Comparison of ENCODE assay signal across 8 mouse cellular contexts in the genomic region with DNA sequence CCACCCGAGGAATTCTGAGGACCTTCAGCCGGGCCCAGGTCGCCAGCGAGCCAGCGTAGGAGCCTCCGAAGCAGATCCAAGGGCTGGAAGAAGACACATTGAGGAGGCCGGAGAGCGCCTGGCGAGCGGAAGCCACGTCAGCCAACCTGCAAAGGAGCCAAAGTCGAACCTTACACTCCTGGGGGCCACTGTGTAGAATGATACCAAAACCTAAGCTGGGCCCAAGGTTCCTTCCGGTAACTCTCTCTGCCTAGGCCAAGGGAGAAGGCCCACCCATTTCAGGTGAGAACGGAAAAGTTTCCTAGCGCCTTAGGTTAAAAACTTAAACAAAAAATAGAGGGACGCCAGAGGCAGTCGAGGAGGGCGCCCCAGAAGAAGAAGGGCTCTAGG. TPM values are rescaled to one million over a fixed set of nuclear protein-coding genes. Genes with fewer than 3 reads are reported as not detected.
DNase-seq lines count a peak whose midpoint lies in the region; ATAC-seq and TF ChIP-seq lines count a peak whose summit lies in the region.

No protein-coding gene starts in this region.

- H3K4me3 ChIP-seq in layer of hippocampus, adult 2 months, result peak overlapping the region; percentile 41; the same call in 1 of the 2 replicates
- peak overlapping the region; percentile 56 for H3K4me3 ChIP-seq in embryonic facial prominence, embryonic 15.5 days (replicated peaks)
- peak overlapping the region; percentile 50 for H3K4me3 ChIP-seq in intestine, postnatal 0 days (ENCODE audit: low read depth, low read length)
- peak overlapping the region; percentile 44 for H3K4me3 ChIP-seq in neural tube, embryonic 11.5 days (ENCODE audit: low read depth, low read length)

- H3K27ac ChIP-seq in layer of hippocampus, adult 2 months, result no peak overlapping the region
- H3K27ac ChIP-seq in embryonic facial prominence, embryonic 15.5 days (replicated peaks), result no peak overlapping the region
- no peak overlapping the region for H3K27ac ChIP-seq in intestine, postnatal 0 days (ENCODE audit: low read depth, low read length)
- no peak overlapping the region for H3K27ac ChIP-seq in neural tube, embryonic 11.5 days (ENCODE audit: low read depth, low read length)

- no peak for DNase-seq in layer of hippocampus, adult 2 months (ENCODE audit: low spot score in 2 of 2)
- no peak for DNase-seq in layer of hippocampus, postnatal 14 days (ENCODE audit: low spot score in 2 of 2)
- DNase-seq in neural tube, embryonic 11.5 days (ENCODE audit: low spot score), result no peak
- no peak for DNase-seq in cerebellum, postnatal 25 days
- DNase-seq in layer of hippocampus, postnatal 25 days (ENCODE audit: extremely low spot score in 1 of 2, low spot score in 1 of 2), result no peak
- DNase-seq in testis, postnatal 10 days (ENCODE audit: low spot score), result no peak

- WGBS in embryonic facial prominence, embryonic 15.5 days, result 3% methylated on average over 18 of the region's 18 CpGs
- 11% methylated on average over 18 of the region's 18 CpGs for WGBS in intestine, postnatal 0 days
- WGBS in neural tube, embryonic 11.5 days, result 1% methylated on average over 18 of the region's 18 CpGs

- H3K9ac ChIP-seq in embryonic facial prominence, embryonic 15.5 days, result no peak overlapping the region
- no peak overlapping the region; the same call in 1 of the 2 replicates for H3K9ac ChIP-seq in intestine, postnatal 0 days (ENCODE audit: low read depth, low read length)
- no peak overlapping the region for H3K9ac ChIP-seq in neural tube, embryonic 11.5 days (ENCODE audit: low read length)

- no peak for ATAC-seq in embryonic facial prominence, embryonic 15.5 days (ENCODE audit: insufficient number of reproducible peaks, low FRiP score, low TSS enrichment, low read depth)
- ATAC-seq in intestine, postnatal 0 days, result no peak
- ATAC-seq in neural tube, embryonic 11.5 days (ENCODE audit: insufficient read depth, low FRiP score, low TSS enrichment), result no peak

- no peaks in the 10 kb centered on the region for H3K36me3 ChIP-seq in embryonic facial prominence, embryonic 15.5 days
- no peaks in the 10 kb centered on the region for H3K36me3 ChIP-seq in intestine, postnatal 0 days (ENCODE audit: control insufficient read depth, insufficient read depth)
- no peaks in the 10 kb centered on the region for H3K36me3 ChIP-seq in neural tube, embryonic 11.5 days (ENCODE audit: control insufficient read depth, insufficient read depth, low read length)

- H3K4me2 ChIP-seq in embryonic facial prominence, embryonic 15.5 days (replicated peaks), result peak overlapping the region; percentile 99
- peak overlapping the region; percentile 98 for H3K4me2 ChIP-seq in intestine, postnatal 0 days (replicated peaks; ENCODE audit: low read depth)
- peak overlapping the region; percentile 79 for H3K4me2 ChIP-seq in neural tube, embryonic 11.5 days (ENCODE audit: low read depth)

- peaks cover 21% of the 10 kb centered on the region for H3K4me1 ChIP-seq in embryonic facial prominence, embryonic 15.5 days
- no peaks in the 10 kb centered on the region for H3K4me1 ChIP-seq in intestine, postnatal 0 days (replicated peaks; ENCODE audit: control insufficient read depth, insufficient read depth, low read length)
- H3K4me1 ChIP-seq in neural tube, embryonic 11.5 days (ENCODE audit: control insufficient read depth, insufficient read depth, low read length), result peaks cover 14% of the 10 kb centered on the region

- no peaks in the 10 kb centered on the region for H3K9me3 ChIP-seq in embryonic facial prominence, embryonic 15.5 days (replicated peaks)
- no peaks in the 10 kb centered on the region for H3K9me3 ChIP-seq in intestine, postnatal 0 days (ENCODE audit: control insufficient read depth)
- H3K9me3 ChIP-seq in neural tube, embryonic 11.5 days (ENCODE audit: control insufficient read depth, low read length), result no peaks in the 10 kb centered on the region

- peaks cover 93% of the 10 kb centered on the region for H3K27me3 ChIP-seq in embryonic facial prominence, embryonic 15.5 days
- H3K27me3 ChIP-seq in intestine, postnatal 0 days (replicated peaks; ENCODE audit: control insufficient read depth, insufficient read depth, low read length), result peaks cover 87% of the 10 kb centered on the region
- peaks cover 93% of the 10 kb centered on the region for H3K27me3 ChIP-seq in neural tube, embryonic 11.5 days (ENCODE audit: control insufficient read depth, insufficient read depth, low read length)

- no peak for TF ChIP-seq CTCF in layer of hippocampus, adult 2 months (conservative IDR thresholded peaks at IDR 0.05)
- TF ChIP-seq CTCF in intestine, postnatal 0 days (IDR thresholded peaks at IDR 0.05; ENCODE audit: low read depth), result no peak

RNA-seq across cellular contexts. Expression of gene Prss16, which starts 2.4 kb away (rescaled TPM):
- total RNA-seq in layer of hippocampus, adult 2 months (2021), result under 1 TPM; 0.32 to 0.51 TPM
- under 1 TPM in 1 of 2 experiments, not detected in 1; 0.46 TPM for total RNA-seq in layer of hippocampus, postnatal 14 days (2021)
- 1.2 and 1.8 TPM in 2 replicates for polyA plus RNA-seq in embryonic facial prominence, embryonic 15.5 days (2015; fragmentation: Nextera tagmentation; extraction: Ambion mirVana)
- 4.0 and 4.1 TPM in 2 replicates for polyA plus RNA-seq in intestine, postnatal 0 days (2015; fragmentation: Nextera tagmentation; extraction: Ambion mirVana)
- 0.21 and 0.27 TPM in 2 replicates for polyA plus RNA-seq in neural tube, embryonic 11.5 days (2014; fragmentation: Nextera tagmentation; extraction: Ambion mirVana)
- total RNA-seq in layer of hippocampus, postnatal 25 days (2021), result under 1 TPM; 0.42 to 0.57 TPM

RNA-seq across cellular contexts. Expression of gene Pom121l2, which starts 26.1 kb away (rescaled TPM):
- under 1 TPM in 1 of 2 experiments, not detected in 1; 0.18 TPM for total RNA-seq in layer of hippocampus, adult 2 months (2021)
- under 1 TPM in 1 of 2 experiments, not detected in 1; 0.19 TPM for total RNA-seq in layer of hippocampus, postnatal 14 days (2021)
- polyA plus RNA-seq in embryonic facial prominence, embryonic 15.5 days (2015; fragmentation: Nextera tagmentation; extraction: Ambion mirVana), result 0.29 TPM in 2 replicates
- polyA plus RNA-seq in intestine, postnatal 0 days (2015; fragmentation: Nextera tagmentation; extraction: Ambion mirVana), result not detected in 2 replicates
- polyA plus RNA-seq in neural tube, embryonic 11.5 days (2014; fragmentation: Nextera tagmentation; extraction: Ambion mirVana), result 0.16 and 0.19 TPM in 2 replicates
- total RNA-seq in layer of hippocampus, postnatal 25 days (2021), result not detected

RNA-seq across cellular contexts. Expression of gene Hist1h2ah, which starts 28.3 kb away (rescaled TPM):
- 10 to 100 TPM; 12.5 to 17.0 TPM for total RNA-seq in layer of hippocampus, adult 2 months (2021)
- 10 to 100 TPM; 60.0 to 62.5 TPM for total RNA-seq in layer of hippocampus, postnatal 14 days (2021)
- polyA plus RNA-seq in embryonic facial prominence, embryonic 15.5 days (2015; fragmentation: Nextera tagmentation; extraction: Ambion mirVana), result 2.8 and 17.2 TPM in 2 replicates
- polyA plus RNA-seq in intestine, postnatal 0 days (2015; fragmentation: Nextera tagmentation; extraction: Ambion mirVana), result 3.4 and 5.3 TPM in 2 replicates
- polyA plus RNA-seq in neural tube, embryonic 11.5 days (2014; fragmentation: Nextera tagmentation; extraction: Ambion mirVana), result 6.6 and 16.2 TPM in 2 replicates
- total RNA-seq in layer of hippocampus, postnatal 25 days (2021), result 10 to 100 TPM; 22.3 to 38.6 TPM

RNA-seq across cellular contexts. Expression of gene Hist1h2bk, which starts 28.6 kb away (rescaled TPM):
- total RNA-seq in layer of hippocampus, adult 2 months (2021), result 10 to 100 TPM; 23.5 to 24.4 TPM
- 10 to 100 TPM; 22.2 to 42.1 TPM for total RNA-seq in layer of hippocampus, postnatal 14 days (2021)
- polyA plus RNA-seq in embryonic facial prominence, embryonic 15.5 days (2015; fragmentation: Nextera tagmentation; extraction: Ambion mirVana), result 3.1 and 4.0 TPM in 2 replicates
- 0.90 and 1.8 TPM in 2 replicates for polyA plus RNA-seq in intestine, postnatal 0 days (2015; fragmentation: Nextera tagmentation; extraction: Ambion mirVana)
- 6.2 and 10.8 TPM in 2 replicates for polyA plus RNA-seq in neural tube, embryonic 11.5 days (2014; fragmentation: Nextera tagmentation; extraction: Ambion mirVana)
- 10 to 100 TPM; 15.7 to 30.9 TPM for total RNA-seq in layer of hippocampus, postnatal 25 days (2021)

RNA-seq across cellular contexts. Expression of gene Hist1h4i, which starts 34.0 kb away (rescaled TPM):
- 10 to 100 TPM; 64.2 to 71.7 TPM for total RNA-seq in layer of hippocampus, adult 2 months (2021)
- total RNA-seq in layer of hippocampus, postnatal 14 days (2021), result 10 to 100 TPM; 42.3 to 60.3 TPM
- 17.5 and 20.6 TPM in 2 replicates for polyA plus RNA-seq in embryonic facial prominence, embryonic 15.5 days (2015; fragmentation: Nextera tagmentation; extraction: Ambion mirVana)
- polyA plus RNA-seq in intestine, postnatal 0 days (2015; fragmentation: Nextera tagmentation; extraction: Ambion mirVana), result 9.4 and 9.9 TPM in 2 replicates
- polyA plus RNA-seq in neural tube, embryonic 11.5 days (2014; fragmentation: Nextera tagmentation; extraction: Ambion mirVana), result 25.5 and 29.2 TPM in 2 replicates
- total RNA-seq in layer of hippocampus, postnatal 25 days (2021), result 10 to 100 TPM; 64.2 to 71.4 TPM
